Mouse (Mus musculus): ENCODE data around the gene Atp1b3. TPM values are rescaled to one million over a fixed set of nuclear protein-coding genes. Genes with fewer than 3 reads are reported as not detected.

Atp1b3 gene
- total RNA-seq, 4 experiments from 2014 or later = 95.9 to 111 (median 103) TPM

Other genes starting within 250 kb of the Atp1b3 start
- 1 to 10 TPM; 5.2 to 6.9 (median 5.5) TPM for gene Gk5, start 245.1 kb downstream of the Atp1b3 start, total RNA-seq (2022)
- gene Tfdp2, start 168.2 kb downstream of the Atp1b3 start, total RNA-seq (2022) = 10 to 100 TPM; 39.6 to 45.8 (median 43.2) TPM
- 10 to 100 TPM; 53.7 to 67.2 (median 60.0) TPM for gene Rnf7, start 114.2 kb upstream of the Atp1b3 start, total RNA-seq (2022)
- gene Gm28729, start 160.8 kb upstream of the Atp1b3 start, total RNA-seq (2022) = under 1 TPM in 3 of 4 experiments, not detected in 1; 0.21 to 0.49 (median 0.23) TPM